Mouse (Mus musculus) neutrophil, adult 65 days (primary cell): Measurements from ENCODE around the gene Cwc22. TPM values are rescaled to one million over a fixed set of nuclear protein-coding genes. Genes with fewer than 3 reads are reported as not detected.

ENCODE experiments used
- total RNA-seq: library from RNA; stranded (reverse); gene quantifications from 2 replicates; pipeline ENCODE4 v1.2.4, GENCODE M21; 2023

Gene Cwc22
- total RNA-seq, result 15.9 and 20.0 TPM in 2 replicates

DNA sequence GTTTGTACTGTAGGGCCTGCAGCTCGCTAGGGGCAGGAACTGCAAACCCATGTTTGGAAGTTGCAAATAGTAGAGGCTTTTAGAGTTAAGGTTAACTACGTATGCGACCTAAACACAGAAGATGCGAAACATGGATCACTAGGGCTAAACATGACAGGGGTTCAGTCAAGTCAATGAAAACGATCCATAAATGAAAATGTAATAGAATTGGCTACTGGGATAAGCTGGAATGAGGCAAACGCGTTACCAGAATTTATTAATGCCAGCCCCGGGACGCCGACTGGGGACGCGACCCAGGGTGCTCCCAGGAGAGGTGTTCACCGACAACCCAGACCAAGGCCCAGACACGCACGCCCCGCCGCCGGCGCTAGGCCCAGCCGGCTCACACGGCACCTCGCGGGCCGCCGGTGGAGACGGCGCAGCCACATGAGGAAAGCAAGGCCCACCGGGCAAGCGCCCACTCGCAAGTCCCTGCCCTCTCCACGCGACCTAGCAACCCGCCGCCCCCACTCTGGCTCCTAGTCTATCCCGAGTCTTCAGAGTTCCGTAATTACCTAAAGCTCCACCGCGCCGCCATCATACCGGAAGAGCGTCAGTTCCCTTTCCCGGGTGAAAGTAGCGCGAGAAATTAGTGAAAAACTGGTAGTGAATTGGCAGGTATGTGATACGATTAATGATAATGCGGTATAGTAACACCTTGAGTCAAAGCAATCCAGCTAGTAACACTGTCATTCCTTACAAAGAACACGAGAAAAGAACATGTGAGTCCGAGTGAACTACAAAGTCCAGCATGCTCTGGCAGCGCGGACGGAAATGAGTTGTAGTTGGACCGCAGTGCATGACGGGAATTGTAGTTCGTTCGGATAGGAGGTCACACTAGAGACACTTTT is at the start of gene Cwc22:
Cwc22 (minus strand) TSS at position 780 of the 890 bp plus-strand sequence.

Other genes starting within 250 kb of the Cwc22 start
- not detected in 2 replicates for gene Zfp385b, start 126.7 kb downstream of the Cwc22 start, total RNA-seq